Mouse (Mus musculus) MEL (cell line): ENCODE data around the gene Spag5. TPM values are rescaled to one million over a fixed set of nuclear protein-coding genes. Genes with fewer than 3 reads are reported as not detected.

Experiments
- DNase-seq: peaks from one replicate; pipeline ENCODE4 v3.0.0; 2011; ENCODE audit warnings: low read depth, low spot score
- H3K27ac ChIP-seq: 2 replicates; pipeline ENCODE4 v1.5.1; 2012; ENCODE audit warnings: low read depth, mild to moderate bottlenecking, control low read depth, low read length, moderate library complexity; ENCODE audit not compliant: control insufficient read depth
- H3K27me3 ChIP-seq, 2 experiments: fragments of 150-350 bp in 1 of 2; sonication (generic) in 1 of 2; 2 replicates each; pipeline ENCODE4 v1.6.1; 2012; ENCODE audit warnings: low read length in 2 of 2, mild to moderate bottlenecking in 2 of 2, improper control_type of control experiment in 1 of 2, moderate library complexity in 1 of 2; ENCODE audit not compliant: insufficient read depth in 2 of 2, control insufficient read depth in 1 of 2
- H3K36me3 ChIP-seq, 2 experiments: 2 replicates each; pipeline ENCODE4 v1.6.1; 2012 to 2014; ENCODE audit warnings: low read length in 2 of 2, improper control_type of control experiment in 1 of 2, inconsistent platforms in 1 of 2, mild to moderate bottlenecking in 1 of 2; ENCODE audit not compliant: insufficient read depth in 2 of 2, control insufficient read depth in 1 of 2
- H3K4me1 ChIP-seq, 2 experiments: fragments of 150-350 bp in 1 of 2; sonication (generic) in 1 of 2; 2 replicates each; pipeline ENCODE4 v1.6.1; 2012; ENCODE audit warnings: low read length in 2 of 2, improper control_type of control experiment in 1 of 2, mild to moderate bottlenecking in 1 of 2; ENCODE audit not compliant: insufficient read depth in 2 of 2, control insufficient read depth in 1 of 2
- H3K4me3 ChIP-seq, 2 experiments: fragments of 150-350 bp in 1 of 2; sonication (generic) in 1 of 2; 2 replicates each; pipeline ENCODE4 v1.5.1; 2012; ENCODE audit warnings: low read depth in 2 of 2, low read length in 2 of 2, mild to moderate bottlenecking in 2 of 2, moderate library complexity in 2 of 2, control low read depth in 1 of 2, improper control_type of control experiment in 1 of 2; ENCODE audit not compliant: control insufficient read depth in 1 of 2, insufficient read depth in 1 of 2
- H3K79me2 ChIP-seq: 2 replicates; pipeline ENCODE4 v1.6.1; 2012; ENCODE audit warnings: mild to moderate bottlenecking, low read length, moderate library complexity; ENCODE audit not compliant: control insufficient read depth, poor library complexity, insufficient read depth
- H3K9ac ChIP-seq: 2 replicates; pipeline ENCODE4 v1.6.1; 2012; ENCODE audit warnings: low read depth, mild to moderate bottlenecking, control low read depth, low read length, moderate library complexity; ENCODE audit not compliant: control insufficient read depth, poor library complexity, severe bottlenecking
- H3K9me3 ChIP-seq: fragments of 150-350 bp; sonication (generic); replicated peaks from 2 replicates; pipeline ENCODE4 v1.6.1; 2012; ENCODE audit warnings: mild to moderate bottlenecking, low read length, improper control_type of control experiment, moderate library complexity; ENCODE audit not compliant: insufficient read depth
- CTCF ChIP-seq, 3 experiments: IDR thresholded peaks in 2 of 3; conservative IDR thresholded peaks in 1 of 3; 2 replicates each; pipeline ENCODE4 v1.5.1; 2011 to 2012; ENCODE audit warnings: low read length in 3 of 3, low read depth in 2 of 3, mild to moderate bottlenecking in 2 of 3, improper control_type of control experiment in 1 of 3, inconsistent platforms in 1 of 3, mixed read lengths in 1 of 3, moderate library complexity in 1 of 3; ENCODE audit not compliant: control insufficient read depth in 1 of 3, insufficient read depth in 1 of 3, poor library complexity in 1 of 3, severe bottlenecking in 1 of 3
- ELF1 ChIP-seq: IDR thresholded peaks from 2 replicates; pipeline ENCODE4 v1.6.1; 2014; ENCODE audit warnings: low read depth, mild to moderate bottlenecking, inconsistent platforms, low read length, improper control_type of control experiment, moderate library complexity
- ETS1 ChIP-seq: IDR thresholded peaks from 2 replicates; pipeline ENCODE4 v1.6.1; 2012; ENCODE audit warnings: low read depth, mild to moderate bottlenecking, inconsistent platforms, low read length, improper control_type of control experiment, moderate library complexity
- GATA1 ChIP-seq: IDR thresholded peaks from 2 replicates; pipeline ENCODE4 v1.6.1; 2011; ENCODE audit warnings: low read depth, low read length, improper control_type of control experiment
- HCFC1 ChIP-seq: IDR thresholded peaks from 2 replicates; pipeline ENCODE4 v1.6.1; 2012; ENCODE audit warnings: low read depth, mild to moderate bottlenecking, inconsistent platforms, low read length, improper control_type of control experiment, moderate library complexity
- KAT2A ChIP-seq: conservative IDR thresholded peaks from 2 replicates; pipeline ENCODE4 v1.6.1; 2012; ENCODE audit warnings: low read depth, low read length, improper control_type of control experiment, inconsistent platforms
- MAX ChIP-seq: IDR thresholded peaks from 2 replicates; pipeline ENCODE4 v1.6.1; 2011; ENCODE audit warnings: low read length, improper control_type of control experiment
- MXI1 ChIP-seq: IDR thresholded peaks from 2 replicates; pipeline ENCODE4 v1.6.1; 2011; ENCODE audit warnings: mild to moderate bottlenecking, low read depth, low read length, improper control_type of control experiment
- MYC ChIP-seq: IDR thresholded peaks from 2 replicates; pipeline ENCODE4 v1.6.1; 2011; ENCODE audit warnings: low read depth, mild to moderate bottlenecking, low read length, improper control_type of control experiment, moderate library complexity
- NRF1 ChIP-seq: IDR thresholded peaks from 2 replicates; pipeline ENCODE4 v1.6.1; 2014; ENCODE audit warnings: low read depth, mild to moderate bottlenecking, inconsistent platforms, low read length, improper control_type of control experiment, moderate library complexity; ENCODE audit not compliant: poor library complexity, insufficient read depth, severe bottlenecking
- POLR2A ChIP-seq, 2 experiments: IDR thresholded peaks; 2 replicates each; pipeline ENCODE4 v1.6.1; 2011 to 2012; ENCODE audit warnings: low read length in 2 of 2, mild to moderate bottlenecking in 2 of 2, control low read depth in 1 of 2, improper control_type of control experiment in 1 of 2, low read depth in 1 of 2, moderate library complexity in 1 of 2; ENCODE audit not compliant: control insufficient read depth in 1 of 2, insufficient read depth in 1 of 2, poor library complexity in 1 of 2
- POLR2AphosphoS2 ChIP-seq: IDR thresholded peaks from 2 replicates; pipeline ENCODE4 v1.6.1; 2011; ENCODE audit warnings: low read length, improper control_type of control experiment
- RAD21 ChIP-seq: IDR thresholded peaks from 2 replicates; pipeline ENCODE4 v1.6.1; 2011; ENCODE audit warnings: mild to moderate bottlenecking, low read depth, low read length, improper control_type of control experiment
- RCOR1 ChIP-seq: IDR thresholded peaks from 2 replicates; pipeline ENCODE4 v1.6.1; 2012; ENCODE audit warnings: low read depth, mild to moderate bottlenecking, inconsistent platforms, low read length, improper control_type of control experiment
- SIN3A ChIP-seq: IDR thresholded peaks from 2 replicates; pipeline ENCODE4 v1.6.1; 2012; ENCODE audit warnings: low read length, improper control_type of control experiment, inconsistent platforms
- SMC3 ChIP-seq: IDR thresholded peaks from 2 replicates; pipeline ENCODE4 v1.6.1; 2011; ENCODE audit warnings: low read depth, low read length, improper control_type of control experiment
- TAL1 ChIP-seq: IDR thresholded peaks from 2 replicates; pipeline ENCODE4 v1.6.1; 2012; ENCODE audit warnings: mild to moderate bottlenecking, inconsistent platforms, low read length, moderate library complexity, mixed read lengths
- TBP ChIP-seq: IDR thresholded peaks from 2 replicates; pipeline ENCODE4 v1.8.0; 2011; ENCODE audit warnings: low read depth, low read length, improper control_type of control experiment
- TCF12 ChIP-seq: IDR thresholded peaks from 2 replicates; pipeline ENCODE4 v1.6.1; 2014; ENCODE audit warnings: low read depth, mild to moderate bottlenecking, inconsistent platforms, low read length, improper control_type of control experiment, moderate library complexity
- USF1 ChIP-seq: IDR thresholded peaks from 2 replicates; pipeline ENCODE4 v1.6.1; 2014; ENCODE audit warnings: low read depth, mild to moderate bottlenecking, inconsistent platforms, low read length, improper control_type of control experiment, moderate library complexity
- USF2 ChIP-seq, 2 experiments: IDR thresholded peaks; 2 replicates each; pipeline ENCODE4 v1.6.1; 2011 to 2012; ENCODE audit warnings: improper control_type of control experiment in 2 of 2, low read length in 2 of 2, borderline replicate concordance in 1 of 2, inconsistent platforms in 1 of 2, low read depth in 1 of 2, mild to moderate bottlenecking in 1 of 2; ENCODE audit not compliant: insufficient read depth in 1 of 2
- ZC3H11A ChIP-seq: IDR thresholded peaks from 2 replicates; pipeline ENCODE4 v1.6.1; 2012; ENCODE audit warnings: low read depth, mild to moderate bottlenecking, inconsistent platforms, low read length, improper control_type of control experiment
- ZNF384 ChIP-seq: IDR thresholded peaks from 2 replicates; pipeline ENCODE4 v1.6.1; 2012; ENCODE audit warnings: low read depth, mild to moderate bottlenecking, inconsistent platforms, low read length, improper control_type of control experiment
- polyA plus RNA-seq, 2 experiments: library from polyadenylated mRNA; stranded (reverse) in 1 of 2; unstranded in 1 of 2; fragments of >175 nt in 1 of 2; fragments of >200 nt in 1 of 2; gene quantifications; 2 replicates each; pipeline versions ENCODE4 v1.2.1 to v1.2.4; 2012; ENCODE audit warnings: low replicate concordance in 2 of 2, low read depth in 1 of 2; ENCODE audit not compliant: insufficient read length in 2 of 2, insufficient read depth in 1 of 2, missing spikeins in 1 of 2
- total RNA-seq: library from RNA; depleted of rRNA; stranded (reverse); fragments of 300-350 nt; gene quantifications from 2 replicates; pipeline ENCODE4 v1.2.3, GENCODE M21; 2012

The Spag5 gene
- total and polyA plus RNA-seq, 3 experiments = 40.1 to 274 (median 77.5) TPM

DNA sequence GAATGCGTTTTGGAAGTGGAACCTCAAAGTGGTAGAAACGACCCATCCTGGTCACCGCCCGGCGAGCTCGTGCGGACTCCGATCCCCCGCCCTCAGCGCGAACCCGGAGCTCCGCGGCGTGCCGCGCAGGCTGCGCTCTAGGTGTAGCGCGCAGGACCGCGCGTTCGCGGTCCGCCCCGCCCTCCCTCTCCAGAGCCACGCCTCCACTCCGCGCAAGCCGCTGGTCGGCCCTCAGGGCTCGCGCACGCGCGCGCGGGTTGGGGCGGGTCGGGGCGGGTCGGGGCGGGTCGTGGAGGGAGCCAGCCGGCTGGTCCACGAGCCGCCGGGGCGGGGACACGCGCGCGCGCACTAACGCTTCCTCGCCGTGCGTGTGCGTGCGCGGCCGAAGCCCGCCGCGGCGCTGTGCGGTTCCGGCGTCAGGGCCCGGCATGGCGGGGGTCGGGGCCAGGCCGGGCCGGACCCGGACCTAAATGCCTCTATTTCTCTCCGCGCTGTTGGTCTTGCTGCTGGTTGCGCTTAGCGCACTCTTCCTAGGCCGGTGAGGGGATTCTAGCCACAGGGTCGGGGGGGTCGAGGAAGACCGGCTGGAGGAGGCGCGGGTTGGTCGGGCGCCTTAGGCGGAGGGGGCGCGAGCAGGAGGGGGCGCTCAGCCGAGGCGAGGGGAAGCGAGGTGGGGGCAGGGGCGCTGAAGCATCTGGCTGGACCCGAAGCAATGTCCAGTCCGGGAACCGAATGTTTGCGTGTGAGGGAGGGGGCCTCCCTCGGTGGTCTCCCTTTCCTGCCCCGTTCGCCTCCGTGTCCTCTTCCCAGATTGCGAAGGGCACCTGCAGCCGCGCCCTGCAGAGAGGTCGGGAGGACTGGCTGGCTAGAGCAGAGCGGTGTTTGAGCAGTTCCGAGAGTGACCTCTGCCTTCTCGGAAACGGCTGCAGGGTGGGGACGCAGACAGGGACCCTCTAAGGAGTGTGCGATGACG is 39.7 kb upstream of the Spag5 start, which contains the start of gene 2610507B11Rik (continued):
- TF ChIP-seq USF1 = peak; percentile 4; the same call in 1 of the 2 replicates
- TF ChIP-seq POLR2A (IDR thresholded peaks at IDR 0.05; ENCODE audit: control insufficient read depth in 1 of 2, insufficient read depth in 1 of 2, low read depth in 1 of 2, low read length in 2 of 2, poor library complexity in 1 of 2) = peak; percentile 97 to 99
- 0 out of 2 replicates have a peak, but pooled peaks have one; percentile 44 for TF ChIP-seq RCOR1
- peak; percentile 85 for TF ChIP-seq TCF12

DNA sequence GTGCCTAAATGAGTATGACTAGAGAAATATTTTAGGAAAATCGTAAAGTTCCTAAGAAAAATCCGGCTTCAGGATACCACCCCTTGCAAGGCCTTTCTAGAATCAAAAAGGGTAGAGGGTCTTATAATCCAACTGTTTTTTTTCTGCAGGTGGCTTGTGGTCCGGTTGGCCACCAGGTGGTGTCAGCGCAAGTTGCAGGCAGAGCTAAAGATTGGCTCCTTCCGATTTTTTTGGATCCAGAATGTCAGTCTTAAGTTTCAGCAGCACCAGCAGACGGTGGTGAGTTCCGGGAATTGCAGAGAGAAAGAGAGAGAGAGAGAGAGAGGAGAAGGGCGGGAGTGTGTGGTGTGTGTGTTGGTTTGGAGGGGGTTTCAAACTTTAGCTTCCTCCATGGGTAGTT is 38.8 kb upstream of the Spag5 start:
- H3K4me3 ChIP-seq = peak overlapping the region; percentile 95 to 96
- H3K27me3 ChIP-seq = no peaks in the 10 kb centered on the region
- DNase-seq = peak; percentile 89
- H3K9me3 ChIP-seq = no peaks in the 10 kb centered on the region
- peaks cover 11 to 13% of the 10 kb centered on the region in 2 experiments for H3K36me3 ChIP-seq
- peak overlapping the region; percentile 98 for H3K9ac ChIP-seq
- H3K4me1 ChIP-seq = peaks cover 4 to 6% of the 10 kb centered on the region in 2 experiments; a peak in 3 of 4 replicates
- H3K27ac ChIP-seq = no peak overlapping the region
- peaks cover 8% of the 10 kb centered on the region for H3K79me2 ChIP-seq
- TF ChIP-seq SIN3A (peak; percentile 75), RAD21 (peak; percentile 25), MYC (0 out of 2 replicates have a peak, but pooled peaks have one; percentile 44), TBP (no peak), ZC3H11A (peak; percentile 9; the same call in 1 of the 2 replicates), ZNF384 (peak; percentile 91), SMC3 (peak; percentile 65), MXI1 (peak; percentile 62), CTCF (IDR thresholded peaks at IDR 0.05 in 2 of 3, conservative IDR thresholded peaks at IDR 0.05 in 1 of 3; ENCODE audit: control insufficient read depth in 1 of 3, insufficient read depth in 1 of 3, low read depth in 2 of 3, low read length in 3 of 3, poor library complexity in 1 of 3, severe bottlenecking in 1 of 3) (peak; percentile 68 to 82 (median 82)), ELF1 (0 out of 2 replicates have a peak, but pooled peaks have one; percentile 28), TAL1 (no peak), MAX (no peak), HCFC1 (peak; percentile 51)

DNA sequence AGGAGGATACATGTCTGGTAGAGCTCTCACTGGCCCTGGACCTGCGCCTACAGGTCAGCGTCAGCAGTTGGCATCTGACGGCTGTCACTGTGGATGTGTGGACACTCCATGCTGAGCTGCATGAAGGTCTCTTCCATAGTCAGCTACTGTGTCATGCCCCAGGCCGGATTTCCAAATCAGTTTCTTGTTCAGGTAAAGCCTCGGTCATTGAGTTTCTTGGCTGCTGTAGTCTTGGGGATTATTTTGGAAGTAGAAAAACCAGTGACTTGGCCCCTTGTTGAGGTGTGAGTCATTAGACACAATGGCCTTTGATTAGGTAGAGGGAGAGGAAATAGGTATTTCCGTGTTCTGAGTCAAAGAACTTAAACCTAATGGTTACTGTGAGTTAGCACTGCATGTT is 35.8 kb upstream of the Spag5 start:
- Histone ChIP-seq H3K4me3 (no peak overlapping the region), H3K4me1 (peaks cover 3 to 4% of the 10 kb centered on the region in 2 experiments; a peak in 3 of 4 replicates)
- DNase-seq = no peak

More for the DNA sequence above, 35.8 kb upstream of the Spag5 start:
- Histone ChIP-seq H3K27ac (no peak overlapping the region), H3K79me2 (peaks cover 8% of the 10 kb centered on the region), H3K9ac (no peak overlapping the region), H3K36me3 (peaks cover 8 to 31% of the 10 kb centered on the region in 2 experiments), H3K27me3 (no peaks in the 10 kb centered on the region), H3K9me3 (no peaks in the 10 kb centered on the region)
- TF ChIP-seq POLR2AphosphoS2 (no peak), ETS1 (no peak), USF2 (IDR thresholded peaks at IDR 0.05; ENCODE audit: borderline replicate concordance in 1 of 2, insufficient read depth in 1 of 2, low read depth in 1 of 2, low read length in 2 of 2) (no peak), NRF1 (no peak), TCF12 (no peak), USF1 (no peak), KAT2A (no peak), RAD21 (no peak), ELF1 (no peak), GATA1 (no peak)
